Mouse (Mus musculus): ENCODE results near the gene Ulk4.

- TF ChIP-seq CTCF (IDR thresholded peaks at IDR 0.05; ENCODE audit: low read depth) (no peak), EP300 (IDR thresholded peaks at IDR 0.05; ENCODE audit: low read depth) (no peak)
These were observed 91.2 kb downstream of the Ulk4 start for GRCm38 (mm10) chr9:121185796-121186195.
